Mouse (Mus musculus) bone marrow, adult 2 months (tissue): ENCODE results near the gene Pnmal1.

Source experiments
- CTCF ChIP-seq: fragments of 200-500 bp; IDR thresholded peaks from 2 replicates; pipeline ENCODE4 v1.5.1; 2011; ENCODE audit warnings: low read length, control low read depth; ENCODE audit not compliant: control insufficient read depth, insufficient read depth
- POLR2A ChIP-seq: fragments of 200-500 bp; IDR thresholded peaks from 2 replicates; pipeline ENCODE4 v1.6.1; 2011; ENCODE audit warnings: low read depth, mild to moderate bottlenecking, control low read depth, low read length, borderline replicate concordance; ENCODE audit not compliant: control insufficient read depth

GRCm38 (mm10) chr7:16932704-16933577 lies 26.5 kb upstream of the Pnmal1 start:
- TF ChIP-seq POLR2A (no peak), CTCF (peak; percentile 24; the same call in 1 of the 2 replicates)
